Mouse (Mus musculus) brain, embryonic 14.5 days (tissue): ENCODE measurements around the gene Prrx2.

Source experiments
- CTCF ChIP-seq: fragments of 200-500 bp; IDR thresholded peaks from 2 replicates; pipeline ENCODE4 v1.5.1; 2012; ENCODE audit warnings: inconsistent platforms, mild to moderate bottlenecking, moderate library complexity, borderline replicate concordance; ENCODE audit not compliant: insufficient read depth, insufficient read length; ENCODE audit errors: extremely low read depth
- POLR2A ChIP-seq: fragments of 200-500 bp; IDR thresholded peaks from 2 replicates; pipeline ENCODE4 v1.6.1; 2012; ENCODE audit warnings: mild to moderate bottlenecking, inconsistent platforms, borderline replicate concordance; ENCODE audit not compliant: poor library complexity, insufficient read depth, insufficient read length, severe bottlenecking; ENCODE audit errors: extremely low read depth

DNA sequence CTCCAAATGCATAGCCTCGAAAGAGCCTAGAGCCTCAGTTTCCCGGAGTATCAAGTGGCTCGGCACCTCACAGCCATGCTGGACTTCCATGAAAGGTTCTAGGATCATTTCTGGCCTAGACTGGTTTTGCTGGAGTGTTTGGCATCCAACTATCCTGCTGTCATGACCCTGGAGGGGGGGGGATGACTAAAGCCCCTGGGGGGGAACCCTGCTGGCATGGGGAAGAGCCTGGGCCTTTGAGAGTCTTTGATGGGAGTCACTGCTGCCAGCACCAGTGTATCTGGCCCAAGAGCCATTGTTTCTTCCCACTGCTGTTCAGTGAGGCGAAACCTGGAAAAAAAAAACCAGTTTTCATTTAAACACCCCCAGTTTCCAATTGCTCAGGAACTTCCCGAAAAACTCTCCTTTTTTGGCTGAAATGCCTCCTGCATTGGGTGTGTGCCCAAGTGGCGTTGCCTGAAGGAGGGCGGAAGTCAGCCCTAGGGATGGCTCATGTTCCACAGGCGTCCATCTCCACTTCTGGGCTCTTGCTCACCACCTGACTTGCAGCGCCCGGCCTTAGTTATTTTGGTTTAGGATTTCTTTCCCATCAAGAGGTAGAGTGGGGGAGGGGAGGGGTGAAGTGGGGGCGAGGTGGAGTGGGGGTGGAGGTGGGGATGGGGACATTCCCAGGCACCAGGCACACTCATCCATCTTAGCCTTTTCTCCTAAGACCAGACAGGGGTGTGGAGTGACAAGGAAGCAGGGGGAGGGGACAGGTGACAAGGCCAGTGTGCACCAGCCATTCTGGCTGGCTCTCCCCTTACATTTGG, 41.1 kb downstream of the Prrx2 start:
- no peak for TF ChIP-seq CTCF
- TF ChIP-seq POLR2A, result no peak
